23 mouse cellular contexts compared by ENCODE assay signal in the genomic region with DNA sequence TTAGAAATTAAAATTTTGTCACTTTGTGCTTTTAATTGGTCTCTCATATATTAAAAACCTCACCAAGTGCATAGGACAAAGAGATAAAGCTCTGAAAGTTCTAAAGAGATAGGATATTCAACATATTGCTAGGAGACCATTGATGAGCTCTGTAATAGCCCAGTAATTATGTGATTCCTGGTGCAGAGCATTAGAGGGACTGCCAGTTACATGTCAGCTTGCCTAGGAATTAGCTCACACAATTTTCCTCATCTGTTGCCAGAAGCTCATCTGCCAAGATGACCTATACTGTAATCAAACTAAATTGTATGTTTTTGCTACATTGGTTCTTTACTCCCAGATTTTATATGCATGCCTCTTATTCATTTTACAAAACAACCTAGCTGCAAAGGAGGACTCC.
DNase-seq lines count a peak whose midpoint lies in the region; ATAC-seq and TF ChIP-seq lines count a peak whose summit lies in the region.
"Had no signal": no experiment of that assay in that cellular context is flagged by ENCODE, and none has a peak within 500 bp of the region (broad histone marks: within the 10 kb centered on the region; RNA-seq: fewer than 3 reads in every experiment).

No protein-coding gene starts in this region.

- DNase-seq in forebrain, embryonic 10.5 days (ENCODE audit: extremely low spot score, low spot score), result no peak
- DNase-seq in forebrain, embryonic 14.5 days (ENCODE audit: low spot score), result peak; percentile 29
- no peak for DNase-seq in forebrain, postnatal 0 days
- peak; percentile 64 for DNase-seq in brain, embryonic 14.5 days (ENCODE audit: low read depth)
- DNase-seq in kidney, adult 11 months, result no peak
- DNase-seq: adrenal gland, adult 2 months; adrenal gland, adult 8-10 months; adrenal gland, postnatal 10 days; adrenal gland, postnatal 14 days; adrenal gland, postnatal 25 days; adrenal gland, postnatal 36 days; B cell, adult 2 months; cerebellum, adult 11 months; cerebellum, adult 11-12 months; cerebellum, adult 18-20 months had no signal

- no peaks in the 10 kb centered on the region for H3K9me3 ChIP-seq in forebrain, embryonic 13.5 days (replicated peaks)
- H3K9me3 ChIP-seq in forebrain, embryonic 10.5 days, result no peaks in the 10 kb centered on the region
- no peaks in the 10 kb centered on the region for H3K9me3 ChIP-seq in forebrain, embryonic 14.5 days (replicated peaks; ENCODE audit: control insufficient read depth, low read length)
- no peaks in the 10 kb centered on the region for H3K9me3 ChIP-seq in forebrain, postnatal 0 days (ENCODE audit: low read length)
- H3K9me3 ChIP-seq in forebrain, embryonic 16.5 days (ENCODE audit: control insufficient read depth, low read length), result no peaks in the 10 kb centered on the region
- no peaks in the 10 kb centered on the region for H3K9me3 ChIP-seq in forebrain, embryonic 15.5 days
- H3K9me3 ChIP-seq: G1E had no signal

- no peak overlapping the region for H3K4me3 ChIP-seq in forebrain, embryonic 13.5 days
- H3K4me3 ChIP-seq in forebrain, embryonic 10.5 days, result no peak overlapping the region
- no peak overlapping the region for H3K4me3 ChIP-seq in forebrain, embryonic 14.5 days (ENCODE audit: low read depth, low read length)
- no peak overlapping the region for H3K4me3 ChIP-seq in forebrain, postnatal 0 days (ENCODE audit: low read depth, low read length)
- H3K4me3 ChIP-seq in forebrain, embryonic 16.5 days (replicated peaks; ENCODE audit: low read length), result no peak overlapping the region
- H3K4me3 ChIP-seq in forebrain, embryonic 15.5 days, result no peak overlapping the region

- TF ChIP-seq CTCF in forebrain, postnatal 0 days (IDR thresholded peaks at IDR 0.05; ENCODE audit: low read depth), result no peak
- TF ChIP-seq CTCF in brain, embryonic 14.5 days (IDR thresholded peaks at IDR 0.05; ENCODE audit: borderline replicate concordance, extremely low read depth, insufficient read depth, insufficient read length), result no peak

- no peaks in the 10 kb centered on the region for H3K4me1 ChIP-seq in forebrain, embryonic 13.5 days
- H3K4me1 ChIP-seq in forebrain, embryonic 10.5 days, result no peaks in the 10 kb centered on the region
- H3K4me1 ChIP-seq in forebrain, embryonic 14.5 days (ENCODE audit: control insufficient read depth, insufficient read depth, low read length), result no peaks in the 10 kb centered on the region
- no peaks in the 10 kb centered on the region for H3K4me1 ChIP-seq in forebrain, postnatal 0 days (ENCODE audit: insufficient read depth)
- H3K4me1 ChIP-seq in forebrain, embryonic 16.5 days (replicated peaks; ENCODE audit: control insufficient read depth, insufficient read depth, low read length), result no peaks in the 10 kb centered on the region
- no peaks in the 10 kb centered on the region for H3K4me1 ChIP-seq in forebrain, embryonic 15.5 days

- no peak overlapping the region for H3K9ac ChIP-seq in forebrain, embryonic 13.5 days
- H3K9ac ChIP-seq in forebrain, embryonic 14.5 days (ENCODE audit: low read length), result no peak overlapping the region
- H3K9ac ChIP-seq in forebrain, postnatal 0 days, result no peak overlapping the region
- no peak overlapping the region for H3K9ac ChIP-seq in forebrain, embryonic 16.5 days (replicated peaks; ENCODE audit: low read depth, low read length)
- no peak overlapping the region for H3K9ac ChIP-seq in forebrain, embryonic 15.5 days (replicated peaks)

- H3K27me3 ChIP-seq in forebrain, embryonic 13.5 days, result no peaks in the 10 kb centered on the region
- H3K27me3 ChIP-seq in forebrain, embryonic 10.5 days (ENCODE audit: poor library complexity, severe bottlenecking), result no peaks in the 10 kb centered on the region
- H3K27me3 ChIP-seq in forebrain, embryonic 14.5 days (replicated peaks; ENCODE audit: control insufficient read depth, insufficient read depth, low read length), result no peaks in the 10 kb centered on the region
- H3K27me3 ChIP-seq in forebrain, postnatal 0 days (ENCODE audit: insufficient read depth, low read length), result no peaks in the 10 kb centered on the region
- H3K27me3 ChIP-seq in forebrain, embryonic 16.5 days (replicated peaks; ENCODE audit: control insufficient read depth, insufficient read depth, low read length), result no peaks in the 10 kb centered on the region
- no peaks in the 10 kb centered on the region for H3K27me3 ChIP-seq in forebrain, embryonic 15.5 days
- H3K27me3 ChIP-seq: CH12.LX, Patski had no signal

- ATAC-seq in forebrain, embryonic 13.5 days, result peak; percentile 53; the same call in 1 of the 2 replicates
- peak; percentile 48; the same call in 1 of the 2 replicates for ATAC-seq in forebrain, embryonic 14.5 days
- no peak for ATAC-seq in forebrain, postnatal 0 days
- peak; percentile 80 for ATAC-seq in forebrain, embryonic 16.5 days
- ATAC-seq in forebrain, embryonic 15.5 days (replicated peaks), result no peak
- ATAC-seq: activated CD4-positive, CD25-positive, alpha-beta regulatory T cell, adult 4 months; CD4-positive, CD25-positive, alpha-beta regulatory T cell, adult 4 months; Patski had no signal

- H3K36me3 ChIP-seq in forebrain, embryonic 13.5 days (ENCODE audit: poor library complexity, severe bottlenecking), result no peaks in the 10 kb centered on the region
- no peaks in the 10 kb centered on the region for H3K36me3 ChIP-seq in forebrain, embryonic 10.5 days (replicated peaks)
- H3K36me3 ChIP-seq in forebrain, embryonic 14.5 days (ENCODE audit: control insufficient read depth, insufficient read depth, low read length), result no peaks in the 10 kb centered on the region
- H3K36me3 ChIP-seq in forebrain, postnatal 0 days (ENCODE audit: insufficient read depth), result no peaks in the 10 kb centered on the region
- no peaks in the 10 kb centered on the region for H3K36me3 ChIP-seq in forebrain, embryonic 16.5 days (ENCODE audit: control insufficient read depth, insufficient read depth)
- H3K36me3 ChIP-seq in forebrain, embryonic 15.5 days, result no peaks in the 10 kb centered on the region
- H3K36me3 ChIP-seq: G1E had no signal

- no peak for TF ChIP-seq POLR2A in brain, embryonic 14.5 days (IDR thresholded peaks at IDR 0.05; ENCODE audit: borderline replicate concordance, extremely low read depth, insufficient read depth, insufficient read length, poor library complexity, severe bottlenecking)

- no peak overlapping the region for H3K27ac ChIP-seq in forebrain, embryonic 13.5 days
- H3K27ac ChIP-seq in forebrain, embryonic 10.5 days, result no peak overlapping the region
- no peak overlapping the region for H3K27ac ChIP-seq in forebrain, embryonic 14.5 days (ENCODE audit: low read depth, low read length)
- no peak overlapping the region for H3K27ac ChIP-seq in forebrain, postnatal 0 days (ENCODE audit: low read depth, low read length)
- H3K27ac ChIP-seq in forebrain, embryonic 16.5 days (ENCODE audit: low read length), result no peak overlapping the region
- H3K27ac ChIP-seq in forebrain, embryonic 15.5 days (replicated peaks), result no peak overlapping the region

- H3K4me2 ChIP-seq in forebrain, embryonic 13.5 days, result no peak overlapping the region
- H3K4me2 ChIP-seq in forebrain, embryonic 14.5 days (ENCODE audit: low read length), result no peak overlapping the region
- H3K4me2 ChIP-seq in forebrain, postnatal 0 days (ENCODE audit: low read depth), result no peak overlapping the region
- H3K4me2 ChIP-seq in forebrain, embryonic 16.5 days (ENCODE audit: low read length), result no peak overlapping the region
- H3K4me2 ChIP-seq in forebrain, embryonic 15.5 days (replicated peaks), result no peak overlapping the region

Comparison
In these comparisons a context has a peak if more than half of its experiments do, and no peak if none do; other contexts are left out.
1. ATAC-seq: peak in forebrain, embryonic 13.5 days (single experiment), forebrain, embryonic 14.5 days (single experiment) and forebrain, embryonic 16.5 days (single experiment); none in forebrain, postnatal 0 days (single experiment) and forebrain, embryonic 15.5 days (single experiment).
2. DNase-seq: peak in forebrain, embryonic 14.5 days (single experiment) and brain, embryonic 14.5 days (single experiment); none in forebrain, embryonic 10.5 days (single experiment), forebrain, postnatal 0 days (single experiment) and kidney, adult 11 months (single experiment).